Mouse (Mus musculus) liver, postnatal 0 days (tissue): ENCODE data around the gene Esrra. TPM values are rescaled to one million over a fixed set of nuclear protein-coding genes. Genes with fewer than 3 reads are reported as not detected.
A peak's percentile ranks its signal among the peaks of the same experiment; 100 is the strongest.

Experiments
- ATAC-seq: fragments of 200-750 bp; cut with Nextera tagmentation; 2 replicates; pipeline ENCODE4 v1.8.0; 2017; ENCODE audit warnings: mild to moderate bottlenecking, moderate library complexity
- DNase-seq: peaks from one replicate; pipeline ENCODE4 v3.0.0-alpha.2; 2016
- H3K27ac ChIP-seq: fragments of 300-500 bp; sonication (generic); 2 replicates; pipeline ENCODE4 v1.5.1; 2014; ENCODE audit warnings: antibody characterized with exemption, moderate library complexity, mild to moderate bottlenecking, low read depth
- H3K27me3 ChIP-seq: fragments of 300-500 bp; sonication (generic); 2 replicates; pipeline ENCODE4 v1.6.1; 2014; ENCODE audit warnings: low read length, control low read depth, mixed read lengths; ENCODE audit not compliant: insufficient read depth
- H3K36me3 ChIP-seq: fragments of 300-500 bp; sonication (generic); replicated peaks from 2 replicates; pipeline ENCODE4 v1.6.1; 2014; ENCODE audit warnings: mild to moderate bottlenecking, control low read depth, low read length, moderate library complexity, mixed read lengths; ENCODE audit not compliant: insufficient read depth
- H3K4me1 ChIP-seq: fragments of 300-500 bp; sonication (generic); 2 replicates; pipeline ENCODE4 v1.6.1; 2014; ENCODE audit warnings: antibody characterized with exemption, mild to moderate bottlenecking, control low read depth; ENCODE audit not compliant: insufficient read depth
- H3K4me2 ChIP-seq: fragments of 300-500 bp; sonication (generic); 2 replicates; pipeline ENCODE4 v1.6.1; 2014; ENCODE audit warnings: low read depth, mild to moderate bottlenecking, low read length, moderate library complexity, mixed read lengths
- H3K4me3 ChIP-seq: fragments of 300-500 bp; sonication (generic); 2 replicates; pipeline ENCODE4 v1.5.1; 2014; ENCODE audit warnings: low read depth, low read length
- H3K9ac ChIP-seq: fragments of 300-500 bp; sonication (generic); replicated peaks from 2 replicates; pipeline ENCODE4 v1.6.1; 2014; ENCODE audit warnings: mild to moderate bottlenecking, moderate library complexity
- H3K9me3 ChIP-seq: fragments of 300-500 bp; sonication (generic); 2 replicates; pipeline ENCODE4 v1.6.1; 2016; ENCODE audit warnings: mild to moderate bottlenecking, control low read depth, low read length, mixed read lengths
- CTCF ChIP-seq: sonication (generic); IDR thresholded peaks from 2 replicates; pipeline ENCODE4 v1.5.1; 2016; ENCODE audit warnings: antibody characterized with exemption, low read depth
- EP300 ChIP-seq: IDR thresholded peaks from 2 replicates; pipeline ENCODE4 v1.6.1; 2016; ENCODE audit warnings: antibody characterized with exemption, low read depth, mild to moderate bottlenecking
- WGBS: fragments of 180-500 bp; shearing (Covaris S2); extraction: QIAGEN DNeasy Blood & Tissue Kit; methylation state at CpG from one replicate; pipeline ENCODE4 v1.1.7; 2014; ENCODE audit not compliant: insufficient replicate concordance; 5-methylcytosine and 5-hydroxymethylcytosine counted together
- polyA plus RNA-seq: library from polyadenylated mRNA; unstranded; fragments of >200 nt; fragmentation: Nextera tagmentation; extraction: Ambion mirVana; gene quantifications from 2 replicates; pipeline ENCODE4 v1.2.1, GENCODE M21; 2015

Esrra gene
- polyA plus RNA-seq, 1 experiment from 2014 or later: 8.2 TPM

- no peak for ATAC-seq
- Histone ChIP-seq H3K4me3 (no peak overlapping the region), H3K9ac (no peak overlapping the region), H3K36me3 (peaks cover 30% of the 10 kb centered on the region), H3K27ac (no peak overlapping the region), H3K9me3 (no peaks in the 10 kb centered on the region), H3K4me1 (peaks cover 12% of the 10 kb centered on the region), H3K27me3 (no peaks in the 10 kb centered on the region), H3K4me2 (no peak overlapping the region)
- 84% methylated on average over 10 of the region's 10 CpGs for WGBS
- DNase-seq: no peak
- TF ChIP-seq EP300 (no peak), CTCF (no peak)
These were observed 34.8 kb upstream of the Esrra start for GRCm38 (mm10) chr19:6956461-6956860.

GRCm38 (mm10) chr19:6955424-6955823, 33.8 kb upstream of the Esrra start:
- Histone ChIP-seq H3K4me2 (no peak overlapping the region), H3K4me3 (no peak overlapping the region), H3K27me3 (no peaks in the 10 kb centered on the region), H3K9ac (no peak overlapping the region), H3K9me3 (no peaks in the 10 kb centered on the region), H3K4me1 (peaks cover 16% of the 10 kb centered on the region), H3K36me3 (peaks cover 30% of the 10 kb centered on the region), H3K27ac (no peak overlapping the region)
- ATAC-seq: no peak
- peak; percentile 31 for DNase-seq
- 78% methylated on average over 6 of the region's 7 CpGs for WGBS
- TF ChIP-seq CTCF (peak; percentile 7; the same call in 1 of the 2 replicates), EP300 (no peak)

- Histone ChIP-seq H3K9me3 (no peaks in the 10 kb centered on the region), H3K9ac (no peak overlapping the region), H3K4me3 (no peak overlapping the region), H3K27ac (no peak overlapping the region), H3K4me1 (peaks cover 21% of the 10 kb centered on the region), H3K27me3 (no peaks in the 10 kb centered on the region), H3K36me3 (peaks cover 21% of the 10 kb centered on the region), H3K4me2 (no peak overlapping the region)
- ATAC-seq (no peak), DNase-seq (peak; percentile 58)
- WGBS: 76% methylated on average over 9 of the region's 9 CpGs
- TF ChIP-seq EP300 (no peak), CTCF (peak; percentile 68)
These were observed 32.4 kb upstream of the Esrra start for GRCm38 (mm10) chr19:6954046-6954445.

- TF ChIP-seq EP300 (no peak), CTCF (no peak)
- ATAC-seq (no peak), DNase-seq (no peak)
- no peaks in the 10 kb centered on the region for H3K9me3 ChIP-seq
- peak overlapping the region; percentile 89 for H3K27ac ChIP-seq
- no peaks in the 10 kb centered on the region for H3K27me3 ChIP-seq
- peak overlapping the region; percentile 64 for H3K9ac ChIP-seq
- peaks cover 17% of the 10 kb centered on the region for H3K36me3 ChIP-seq
- 14% methylated on average over 3 of the region's 3 CpGs for WGBS
- H3K4me1 ChIP-seq: peaks cover 21% of the 10 kb centered on the region
- peak overlapping the region; percentile 100 for H3K4me2 ChIP-seq
- peak overlapping the region; percentile 60 for H3K4me3 ChIP-seq
These were observed 31.1 kb upstream of the Esrra start for GRCm38 (mm10) chr19:6952712-6953037.

GRCm38 (mm10) chr19:6951994-6952711, 30.5 kb upstream of the Esrra start:
- no peak for TF ChIP-seq CTCF
- TF ChIP-seq EP300: 0 out of 2 replicates have a peak, but pooled peaks have one; percentile 7
- DNase-seq (peak; percentile 78), ATAC-seq (peak; percentile 43)
- peak overlapping the region; percentile 89 for H3K27ac ChIP-seq
- H3K36me3 ChIP-seq: peaks cover 12% of the 10 kb centered on the region
- no peaks in the 10 kb centered on the region for H3K27me3 ChIP-seq
- WGBS: 3% methylated on average over 31 of the region's 31 CpGs
- H3K4me2 ChIP-seq: peak overlapping the region; percentile 100
- H3K9me3 ChIP-seq: no peaks in the 10 kb centered on the region
- peak overlapping the region; percentile 64 for H3K9ac ChIP-seq
- H3K4me1 ChIP-seq: peaks cover 21% of the 10 kb centered on the region
- H3K4me3 ChIP-seq: peak overlapping the region; percentile 60

GRCm38 (mm10) chr19:6951381-6951968, 29.9 kb upstream of the Esrra start:
- Histone ChIP-seq H3K4me1 (peaks cover 24% of the 10 kb centered on the region), H3K4me3 (peak overlapping the region; percentile 60), H3K27me3 (no peaks in the 10 kb centered on the region), H3K9ac (peak overlapping the region; percentile 64), H3K36me3 (peaks cover 11% of the 10 kb centered on the region), H3K27ac (peak overlapping the region; percentile 89), H3K4me2 (peak overlapping the region; percentile 100), H3K9me3 (no peaks in the 10 kb centered on the region)
- ATAC-seq: peak; percentile 85
- 0% methylated on average over 35 of the region's 35 CpGs for WGBS
- DNase-seq: peak; percentile 89
- peak; percentile 62 for TF ChIP-seq EP300
- no peak for TF ChIP-seq CTCF
